Mouse (Mus musculus) intestine, postnatal 0 days (tissue): ENCODE data around the gene Ccdc97. TPM values are rescaled to one million over a fixed set of nuclear protein-coding genes. Genes with fewer than 3 reads are reported as not detected.

Source experiments
- ATAC-seq: fragments of 200-750 bp; cut with Nextera tagmentation; 2 replicates; pipeline ENCODE4 v1.8.0; 2017; ENCODE audit warnings: mild to moderate bottlenecking, moderate TSS enrichment, moderate library complexity
- H3K27ac ChIP-seq: fragments of 300-500 bp; sonication (generic); 2 replicates; pipeline ENCODE4 v1.5.1; 2014; ENCODE audit warnings: mild to moderate bottlenecking, low read depth, low read length, moderate library complexity
- H3K27me3 ChIP-seq: fragments of 300-500 bp; sonication (generic); replicated peaks from 2 replicates; pipeline ENCODE4 v1.6.1; 2014; ENCODE audit warnings: low read length, mixed read lengths; ENCODE audit not compliant: control insufficient read depth, insufficient read depth
- H3K36me3 ChIP-seq: fragments of 300-500 bp; sonication (generic); 2 replicates; pipeline ENCODE4 v1.6.1; 2014; ENCODE audit warnings: mild to moderate bottlenecking, moderate library complexity; ENCODE audit not compliant: control insufficient read depth, insufficient read depth
- H3K4me1 ChIP-seq: fragments of 300-500 bp; sonication (generic); replicated peaks from 2 replicates; pipeline ENCODE4 v1.6.1; 2014; ENCODE audit warnings: antibody characterized with exemption, low read length, mixed read lengths; ENCODE audit not compliant: control insufficient read depth, insufficient read depth
- H3K4me2 ChIP-seq: fragments of 300-500 bp; sonication (generic); replicated peaks from 2 replicates; pipeline ENCODE4 v1.6.1; 2014; ENCODE audit warnings: low read depth, mild to moderate bottlenecking, moderate library complexity
- H3K4me3 ChIP-seq: fragments of 300-500 bp; sonication (generic); 2 replicates; pipeline ENCODE4 v1.5.1; 2014; ENCODE audit warnings: low read depth, low read length
- H3K9ac ChIP-seq: fragments of 300-500 bp; sonication (generic); 2 replicates; pipeline ENCODE4 v1.6.1; 2014; ENCODE audit warnings: mild to moderate bottlenecking, low read depth, low read length
- H3K9me3 ChIP-seq: fragments of 300-500 bp; sonication (generic); 2 replicates; pipeline ENCODE4 v1.6.1; 2016; ENCODE audit warnings: mixed run types; ENCODE audit not compliant: control insufficient read depth
- CTCF ChIP-seq: sonication (generic); IDR thresholded peaks from 2 replicates; pipeline ENCODE4 v1.5.1; 2016; ENCODE audit warnings: low read depth, mild to moderate bottlenecking, control low read depth, antibody characterized with exemption, moderate library complexity
- WGBS: fragments of 180-500 bp; shearing (Covaris S2); extraction: QIAGEN DNeasy Blood & Tissue Kit; methylation state at CpG from one replicate; pipeline ENCODE4 v1.1.7; 2014; 5-methylcytosine and 5-hydroxymethylcytosine counted together
- polyA plus RNA-seq: library from polyadenylated mRNA; unstranded; fragments of >200 nt; fragmentation: Nextera tagmentation; extraction: Ambion mirVana; gene quantifications from 2 replicates; pipeline ENCODE4 v1.2.1, GENCODE M21; 2015

The Ccdc97 gene
- polyA plus RNA-seq, 1 experiment from 2014 or later: 16.5 TPM

- Histone ChIP-seq H3K4me1 (0 out of 2 replicates have a peak, but pooled peaks cover 3% of the 10 kb centered on the region), H3K4me2 (no peak overlapping the region), H3K4me3 (no peak overlapping the region), H3K9ac (no peak overlapping the region), H3K9me3 (no peaks in the 10 kb centered on the region), H3K36me3 (peaks cover 21% of the 10 kb centered on the region; the same call in 1 of the 2 replicates), H3K27me3 (peaks cover 19% of the 10 kb centered on the region), H3K27ac (no peak overlapping the region)
- ATAC-seq: no peak
- 62% methylated on average over 2 of the region's 2 CpGs for WGBS
- TF ChIP-seq CTCF: no peak
Measured at GRCm38 (mm10) chr7:25671686-25672085, 47.2 kb downstream of the Ccdc97 start.

- Histone ChIP-seq H3K36me3 (peaks cover 33% of the 10 kb centered on the region; the same call in 1 of the 2 replicates), H3K4me1 (0 out of 2 replicates have a peak, but pooled peaks cover 3% of the 10 kb centered on the region), H3K27ac (no peak overlapping the region), H3K9ac (no peak overlapping the region), H3K9me3 (no peaks in the 10 kb centered on the region), H3K4me2 (no peak overlapping the region), H3K4me3 (no peak overlapping the region), H3K27me3 (peaks cover 9% of the 10 kb centered on the region)
- no peak for TF ChIP-seq CTCF
- ATAC-seq: no peak
- WGBS: 91% methylated on average over 4 of the region's 4 CpGs
Measured at GRCm38 (mm10) chr7:25670096-25670495, 48.8 kb downstream of the Ccdc97 start.

GRCm38 (mm10) chr7:25669631-25670030 is 49.3 kb downstream of the Ccdc97 start:
- no peak for ATAC-seq
- no peak for TF ChIP-seq CTCF
- Histone ChIP-seq H3K4me1 (no peaks in the 10 kb centered on the region), H3K36me3 (peaks cover 36% of the 10 kb centered on the region; the same call in 1 of the 2 replicates), H3K27me3 (peaks cover 5% of the 10 kb centered on the region), H3K9me3 (no peaks in the 10 kb centered on the region), H3K27ac (no peak overlapping the region), H3K4me3 (no peak overlapping the region), H3K4me2 (no peak overlapping the region), H3K9ac (no peak overlapping the region)
- 81% methylated on average over 9 of the region's 9 CpGs for WGBS

GRCm38 (mm10) chr7:25669158-25669557 is 49.7 kb downstream of the Ccdc97 start:
- no peak overlapping the region for H3K4me2 ChIP-seq
- WGBS: 82% methylated on average over 10 of the region's 10 CpGs
- ATAC-seq: no peak
- no peak for TF ChIP-seq CTCF
- H3K9me3 ChIP-seq: no peaks in the 10 kb centered on the region
- no peak overlapping the region for H3K9ac ChIP-seq
- H3K4me1 ChIP-seq: no peaks in the 10 kb centered on the region
- H3K27ac ChIP-seq: no peak overlapping the region
- peaks cover under 1% of the 10 kb centered on the region for H3K27me3 ChIP-seq
- peaks cover 41% of the 10 kb centered on the region; the same call in 1 of the 2 replicates for H3K36me3 ChIP-seq
- H3K4me3 ChIP-seq: no peak overlapping the region

GRCm38 (mm10) chr7:25666381-25666780 is 52.5 kb downstream of the Ccdc97 start:
- Histone ChIP-seq H3K9ac (no peak overlapping the region), H3K9me3 (no peaks in the 10 kb centered on the region), H3K36me3 (peaks cover 52% of the 10 kb centered on the region; the same call in 1 of the 2 replicates), H3K4me1 (no peaks in the 10 kb centered on the region), H3K27ac (no peak overlapping the region), H3K27me3 (no peaks in the 10 kb centered on the region), H3K4me3 (no peak overlapping the region), H3K4me2 (no peak overlapping the region)
- TF ChIP-seq CTCF: no peak
- 95% methylated on average over 8 of the region's 8 CpGs for WGBS
- ATAC-seq: no peak

Other genes starting within 250 kb of the Ccdc97 start
- 59.1 and 92.6 TPM in 2 replicates for gene Ceacam1, start 241.5 kb downstream of the Ccdc97 start, polyA plus RNA-seq
- 0.20 and 0.37 TPM in 2 replicates for gene Ceacam2, start 179.2 kb downstream of the Ccdc97 start, polyA plus RNA-seq
- gene Erich4, start 103.2 kb downstream of the Ccdc97 start, polyA plus RNA-seq: 117 and 135 TPM in 2 replicates
- gene Dmac2, start 99.7 kb downstream of the Ccdc97 start, polyA plus RNA-seq: 29.0 and 32.6 TPM in 2 replicates
- 3.4 and 3.5 TPM in 2 replicates for gene B3gnt8, start 92.4 kb downstream of the Ccdc97 start, polyA plus RNA-seq
- gene Bckdha, start 60.1 kb downstream of the Ccdc97 start, polyA plus RNA-seq: 39.8 and 44.3 TPM in 2 replicates
- 50.4 and 52.7 TPM in 2 replicates for gene Exosc5, start 59.9 kb downstream of the Ccdc97 start, polyA plus RNA-seq
- 0.61 and 1.3 TPM in 2 replicates for gene Tmem91, start 43.9 kb downstream of the Ccdc97 start, polyA plus RNA-seq
- gene B9d2, start 38.3 kb downstream of the Ccdc97 start, polyA plus RNA-seq: 12.4 and 12.6 TPM in 2 replicates
- 1.7 and 2.2 TPM in 2 replicates for gene Tgfb1, start 32.1 kb downstream of the Ccdc97 start, polyA plus RNA-seq
- 32.1 TPM in 2 replicates for gene Hnrnpul1, start 35.7 kb upstream of the Ccdc97 start, polyA plus RNA-seq
- gene Axl, start 69.6 kb upstream of the Ccdc97 start, polyA plus RNA-seq: 52.1 and 58.8 TPM in 2 replicates
- gene Cyp2s1, start 97.8 kb upstream of the Ccdc97 start, polyA plus RNA-seq: 9.7 and 11.6 TPM in 2 replicates
- gene Cyp2b10, start 178.5 kb upstream of the Ccdc97 start, polyA plus RNA-seq: 0.13 and 0.29 TPM in 2 replicates